Mouse (Mus musculus) neural tube, embryonic 11.5 days (tissue): ENCODE measurements around the gene Olfr447. TPM values are rescaled to one million over a fixed set of nuclear protein-coding genes. Genes with fewer than 3 reads are reported as not detected.

Experiments
- ATAC-seq: fragments of 200-750 bp; cut with Nextera tagmentation; 2 replicates; pipeline ENCODE4 v1.8.0; 2017; ENCODE audit warnings: moderate number of reproducible peaks, mild to moderate bottlenecking, moderate TSS enrichment, moderate library complexity; ENCODE audit not compliant: insufficient read depth, low FRiP score, low TSS enrichment
- DNase-seq: peaks from one replicate; pipeline ENCODE4 v3.0.0-alpha.2; 2015; ENCODE audit warnings: low spot score
- H3K27ac ChIP-seq: fragments of 300-500 bp; sonication (generic); 2 replicates; pipeline ENCODE4 v1.5.1; 2014; ENCODE audit warnings: low read depth, mild to moderate bottlenecking, low read length
- H3K27me3 ChIP-seq: fragments of 300-500 bp; sonication (generic); 2 replicates; pipeline ENCODE4 v1.6.1; 2014; ENCODE audit warnings: mild to moderate bottlenecking, low read length, mixed read lengths; ENCODE audit not compliant: control insufficient read depth, insufficient read depth
- H3K36me3 ChIP-seq: fragments of 300-500 bp; sonication (generic); 2 replicates; pipeline ENCODE4 v1.6.1; 2014; ENCODE audit warnings: mild to moderate bottlenecking, low read length, moderate library complexity, mixed read lengths; ENCODE audit not compliant: control insufficient read depth, insufficient read depth
- H3K4me1 ChIP-seq: fragments of 300-500 bp; sonication (generic); 2 replicates; pipeline ENCODE4 v1.6.1; 2014; ENCODE audit warnings: low read length, mixed read lengths; ENCODE audit not compliant: control insufficient read depth, insufficient read depth
- H3K4me2 ChIP-seq: fragments of 300-500 bp; sonication (generic); 2 replicates; pipeline ENCODE4 v1.6.1; 2014; ENCODE audit warnings: low read depth, mild to moderate bottlenecking, moderate library complexity
- H3K4me3 ChIP-seq: fragments of 300-500 bp; sonication (generic); 2 replicates; pipeline ENCODE4 v1.5.1; 2014; ENCODE audit warnings: low read depth, low read length
- H3K9ac ChIP-seq: fragments of 300-500 bp; sonication (generic); 2 replicates; pipeline ENCODE4 v1.6.1; 2014; ENCODE audit warnings: mild to moderate bottlenecking, low read length
- H3K9me3 ChIP-seq: fragments of 300-500 bp; sonication (generic); 2 replicates; pipeline ENCODE4 v1.6.1; 2016; ENCODE audit warnings: low read length; ENCODE audit not compliant: control insufficient read depth
- WGBS: fragments of 180-500 bp; shearing (Covaris S2); extraction: QIAGEN DNeasy Blood & Tissue Kit; methylation state at CpG from one replicate; pipeline ENCODE4 v1.1.7; 2014; 5-methylcytosine and 5-hydroxymethylcytosine counted together
- polyA plus RNA-seq: library from polyadenylated mRNA; unstranded; fragments of >200 nt; fragmentation: Nextera tagmentation; extraction: Ambion mirVana; gene quantifications from 2 replicates; pipeline ENCODE4 v1.2.1, GENCODE M21; 2014

The Olfr447 gene
- not detected in 2 replicates for polyA plus RNA-seq

- Histone ChIP-seq H3K9me3 (no peaks in the 10 kb centered on the region), H3K27ac (no peak within 1 kb of the TSS), H3K9ac (no peak within 1 kb of the TSS), H3K4me3 (no peak within 1 kb of the TSS), H3K27me3 (no peaks in the 10 kb centered on the region), H3K36me3 (no peaks in the 10 kb centered on the region), H3K4me2 (no peak within 1 kb of the TSS), H3K4me1 (no peaks in the 10 kb centered on the region)
- no peak for DNase-seq
- no peak for ATAC-seq
Observed at GRCm38 (mm10) chr6:42908578-42908977, at the start of gene Olfr447. Gene Olfr447 (plus strand): TSS chr6:42908878.

- no peak overlapping the region for H3K4me3 ChIP-seq
- H3K9me3 ChIP-seq, result no peaks in the 10 kb centered on the region
- no peak overlapping the region for H3K4me2 ChIP-seq
- no peaks in the 10 kb centered on the region for H3K36me3 ChIP-seq
- no peak overlapping the region for H3K9ac ChIP-seq
- H3K4me1 ChIP-seq, result no peaks in the 10 kb centered on the region
- ATAC-seq, result peak; percentile 71; the same call in 1 of the 2 replicates
- H3K27me3 ChIP-seq, result no peaks in the 10 kb centered on the region
- no peak for DNase-seq
- no peak overlapping the region for H3K27ac ChIP-seq
- 17% methylated on average over 4 of the region's 4 CpGs for WGBS
Observed at GRCm38 (mm10) chr6:42860222-42860819, 48.4 kb upstream of the Olfr447 start.

GRCm38 (mm10) chr6:42869695-42870094 lies 39.0 kb upstream of the Olfr447 start:
- Histone ChIP-seq H3K4me1 (no peaks in the 10 kb centered on the region), H3K9ac (no peak overlapping the region), H3K27me3 (no peaks in the 10 kb centered on the region), H3K36me3 (no peaks in the 10 kb centered on the region), H3K9me3 (no peaks in the 10 kb centered on the region), H3K4me2 (no peak overlapping the region), H3K4me3 (no peak overlapping the region), H3K27ac (no peak overlapping the region)
- ATAC-seq (no peak), DNase-seq (no peak)
- WGBS, result 91% methylated on average over 3 of the region's 3 CpGs

GRCm38 (mm10) chr6:42876323-42876722 lies 32.4 kb upstream of the Olfr447 start:
- Histone ChIP-seq H3K9me3 (no peaks in the 10 kb centered on the region), H3K27me3 (no peaks in the 10 kb centered on the region), H3K4me3 (no peak overlapping the region), H3K36me3 (no peaks in the 10 kb centered on the region), H3K27ac (no peak overlapping the region), H3K4me1 (no peaks in the 10 kb centered on the region), H3K9ac (no peak overlapping the region), H3K4me2 (no peak overlapping the region)
- ATAC-seq (no peak), DNase-seq (no peak)

- Histone ChIP-seq H3K4me3 (no peak within 1 kb of the TSS), H3K27ac (no peak within 1 kb of the TSS), H3K27me3 (no peaks in the 10 kb centered on the region), H3K9ac (no peak within 1 kb of the TSS), H3K36me3 (no peaks in the 10 kb centered on the region), H3K9me3 (no peaks in the 10 kb centered on the region), H3K4me1 (no peaks in the 10 kb centered on the region), H3K4me2 (no peak within 1 kb of the TSS)
- DNase-seq (no peak), ATAC-seq (no peak)
- 88% methylated on average over 1 of the region's 1 CpGs for WGBS
Observed at GRCm38 (mm10) chr6:42890141-42890540, 18.5 kb upstream of the Olfr447 start, which contains the start of gene Olfr448. Gene Olfr448 (plus strand): TSS chr6:42890441.

GRCm38 (mm10) chr6:42900345-42900744 lies 8.3 kb upstream of the Olfr447 start:
- WGBS, result 56% methylated on average over 1 of the region's 1 CpGs
- no peak overlapping the region for H3K4me3 ChIP-seq
- no peaks in the 10 kb centered on the region for H3K36me3 ChIP-seq
- no peak overlapping the region for H3K27ac ChIP-seq
- no peak for DNase-seq
- H3K9ac ChIP-seq, result no peak overlapping the region
- no peak for ATAC-seq
- H3K27me3 ChIP-seq, result no peaks in the 10 kb centered on the region
- H3K4me2 ChIP-seq, result no peak overlapping the region
- H3K4me1 ChIP-seq, result no peaks in the 10 kb centered on the region
- H3K9me3 ChIP-seq, result no peaks in the 10 kb centered on the region

- no peak for DNase-seq
- WGBS, result 71% methylated on average over 2 of the region's 2 CpGs
Observed at GRCm38 (mm10) chr6:42921077-42921476, 12.4 kb downstream of the Olfr447 start, which contains the start of gene Olfr446. Gene Olfr446 (plus strand): TSS chr6:42921377.

GRCm38 (mm10) chr6:42948767-42949166 lies 40.1 kb downstream of the Olfr447 start, which contains the start of gene Olfr444:
Gene Olfr444 (plus strand): TSS chr6:42949067.
- H3K4me2 ChIP-seq, result no peak within 1 kb of the TSS
- no peaks in the 10 kb centered on the region for H3K4me1 ChIP-seq
- H3K9me3 ChIP-seq, result no peaks in the 10 kb centered on the region
- H3K27ac ChIP-seq, result no peak within 1 kb of the TSS
- no peaks in the 10 kb centered on the region for H3K36me3 ChIP-seq
- WGBS, result 80% methylated on average over 1 of the region's 1 CpGs
- DNase-seq, result no peak
- H3K27me3 ChIP-seq, result no peaks in the 10 kb centered on the region
- no peak within 1 kb of the TSS for H3K4me3 ChIP-seq
- no peak within 1 kb of the TSS for H3K9ac ChIP-seq
- no peak for ATAC-seq

More at GRCm38 (mm10) chr6:42921077-42921476, 12.4 kb downstream of the Olfr447 start, which contains the start of gene Olfr446:
- no peak within 1 kb of the TSS for H3K27ac ChIP-seq
- no peak within 1 kb of the TSS for H3K4me3 ChIP-seq
- H3K9me3 ChIP-seq, result no peaks in the 10 kb centered on the region
- no peak within 1 kb of the TSS for H3K9ac ChIP-seq
- no peaks in the 10 kb centered on the region for H3K36me3 ChIP-seq
- no peak for ATAC-seq
- H3K27me3 ChIP-seq, result no peaks in the 10 kb centered on the region
- H3K4me2 ChIP-seq, result no peak within 1 kb of the TSS
- H3K4me1 ChIP-seq, result no peaks in the 10 kb centered on the region
